Mouse (Mus musculus) embryonic fibroblast, embryonic 13.5 days (primary cell): ENCODE measurements at regions not wholly inside any gene's neighbourhood (a gene's known extent, or its start where the extent isn't known, plus 50 kb on each side); places are given as distances from the start of the nearest gene placed in this dataset.

Experiments used
- CTCF ChIP-seq: IDR thresholded peaks from 2 replicates; pipeline ENCODE4 v1.5.1; 2011; ENCODE audit warnings: mild to moderate bottlenecking, control low read depth, low read length, moderate library complexity, borderline replicate concordance; ENCODE audit not compliant: insufficient read depth
- POLR2A ChIP-seq: IDR thresholded peaks from 2 replicates; pipeline ENCODE4 v1.6.1; 2011; ENCODE audit warnings: low read depth, mild to moderate bottlenecking, control low read depth, low read length, moderate library complexity

DNA sequence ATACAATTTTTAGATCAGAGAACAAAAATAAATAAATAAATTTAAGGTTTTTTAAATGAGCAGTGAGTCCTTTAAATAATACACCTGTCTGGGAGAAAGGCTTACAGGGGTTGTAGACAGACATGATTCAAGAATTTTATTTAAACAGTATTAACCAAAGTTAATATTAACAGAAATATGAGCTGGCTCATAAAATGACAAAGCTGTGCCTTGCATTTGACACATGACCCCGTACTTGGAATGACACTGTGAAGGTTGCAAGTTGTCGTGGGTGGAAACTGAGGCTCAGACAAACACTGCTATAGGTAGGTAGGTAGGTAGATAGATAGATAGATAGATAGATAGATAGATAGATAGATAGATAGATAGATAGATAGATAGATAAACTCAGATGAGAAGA lies 206.6 kb downstream of the 3110018I06Rik start:
- no peak for TF ChIP-seq CTCF
- no peak for TF ChIP-seq POLR2A
